Mouse (Mus musculus): ENCODE measurements around the gene Rasgrp2. TPM values are rescaled to one million over a fixed set of nuclear protein-coding genes. Genes with fewer than 3 reads are reported as not detected.

Gene Rasgrp2
- polyA plus RNA-seq, 1 experiment from 2014 or later = 105 TPM

DNA sequence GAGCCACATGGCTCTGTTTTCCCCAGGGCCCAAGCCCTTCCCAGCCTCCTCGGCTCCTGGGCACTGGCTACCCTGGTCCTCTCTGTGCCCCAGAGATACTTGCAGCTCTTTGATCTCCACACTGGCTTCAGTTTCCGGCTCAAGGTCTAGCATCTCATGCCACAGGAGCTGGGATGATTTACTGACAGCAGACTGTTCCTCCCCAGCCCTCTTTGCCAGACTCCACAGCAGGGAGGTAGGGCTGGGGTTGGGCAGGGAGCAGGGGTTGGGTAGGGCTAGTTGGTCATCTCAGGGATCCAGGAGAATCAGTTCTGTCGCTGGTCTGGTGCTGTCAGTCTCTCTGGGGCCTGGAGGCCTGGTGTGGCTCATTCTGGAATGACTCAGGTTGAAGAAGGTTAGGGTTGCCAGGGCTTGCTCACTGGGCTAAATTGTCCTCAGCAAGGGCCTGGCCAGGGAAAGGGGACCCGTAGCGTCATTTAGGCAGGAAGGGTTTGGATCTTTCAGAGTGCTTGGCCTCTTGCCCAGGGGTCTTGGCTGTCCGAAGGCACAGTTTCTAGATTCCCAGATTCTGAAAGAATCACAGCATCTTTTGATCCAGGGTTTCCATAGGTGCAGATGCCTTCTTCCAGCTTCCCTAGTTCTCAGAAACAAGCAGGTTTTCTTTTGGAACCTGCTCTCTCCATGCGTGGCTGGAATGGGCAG is 47.7 kb downstream of the Rasgrp2 start:
- no peak for ATAC-seq (replicated peaks; ENCODE audit: low FRiP score)
- Histone ChIP-seq H3K9ac (ENCODE audit: low read depth, low read length) (no peak overlapping the region), H3K27ac (ENCODE audit: low read depth, low read length) (no peak overlapping the region), H3K4me3 (ENCODE audit: low read depth, low read length) (no peak overlapping the region), H3K36me3 (ENCODE audit: control insufficient read depth, insufficient read depth, low read length) (no peaks in the 10 kb centered on the region), H3K4me2 (no peak overlapping the region), H3K4me1 (replicated peaks; ENCODE audit: control insufficient read depth, insufficient read depth, low read length) (peaks cover 12% of the 10 kb centered on the region), H3K27me3 (replicated peaks; ENCODE audit: control insufficient read depth, insufficient read depth, low read length) (peaks cover 30% of the 10 kb centered on the region), H3K9me3 (ENCODE audit: control insufficient read depth, low read length) (no peaks in the 10 kb centered on the region)
- no peak for DNase-seq (ENCODE audit: low spot score)
- 51% methylated on average over 7 of the region's 7 CpGs for WGBS

DNA sequence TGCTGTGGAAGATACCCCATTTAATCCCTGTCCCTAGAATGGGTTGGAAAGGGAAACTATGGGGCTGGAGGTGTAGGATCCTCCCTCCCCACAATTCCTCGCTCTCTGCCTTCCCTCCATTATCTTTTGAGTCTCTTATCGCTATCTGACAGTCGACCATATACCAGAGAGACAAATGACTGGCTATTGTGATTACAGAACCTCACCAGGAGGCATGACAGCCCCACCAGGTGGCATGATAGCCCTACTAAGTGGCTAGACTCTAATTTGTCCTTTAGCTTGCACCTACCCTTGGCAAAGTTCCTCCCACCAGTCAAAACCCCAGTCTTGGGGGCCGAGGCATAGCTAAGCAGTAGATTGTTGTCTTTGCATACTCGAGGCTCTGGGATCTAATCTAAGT is 49.6 kb downstream of the Rasgrp2 start:
- no peak for DNase-seq (ENCODE audit: low spot score)
- peak overlapping the region; percentile 70 for H3K4me2 ChIP-seq
- WGBS = 14% methylated on average over 5 of the region's 5 CpGs
- H3K27me3 ChIP-seq (replicated peaks; ENCODE audit: control insufficient read depth, insufficient read depth, low read length) = peaks cover 34% of the 10 kb centered on the region
- peak; percentile 73; the same call in 1 of the 2 replicates for ATAC-seq (replicated peaks; ENCODE audit: low FRiP score)
- no peak overlapping the region for H3K27ac ChIP-seq (ENCODE audit: low read depth, low read length)
- H3K36me3 ChIP-seq (ENCODE audit: control insufficient read depth, insufficient read depth, low read length) = no peaks in the 10 kb centered on the region
- H3K9me3 ChIP-seq (ENCODE audit: control insufficient read depth, low read length) = no peaks in the 10 kb centered on the region
- peaks cover 12% of the 10 kb centered on the region for H3K4me1 ChIP-seq (replicated peaks; ENCODE audit: control insufficient read depth, insufficient read depth, low read length)
- H3K9ac ChIP-seq (ENCODE audit: low read depth, low read length) = no peak overlapping the region; the same call in 1 of the 2 replicates
- peak overlapping the region; percentile 41 for H3K4me3 ChIP-seq (ENCODE audit: low read depth, low read length)

DNA sequence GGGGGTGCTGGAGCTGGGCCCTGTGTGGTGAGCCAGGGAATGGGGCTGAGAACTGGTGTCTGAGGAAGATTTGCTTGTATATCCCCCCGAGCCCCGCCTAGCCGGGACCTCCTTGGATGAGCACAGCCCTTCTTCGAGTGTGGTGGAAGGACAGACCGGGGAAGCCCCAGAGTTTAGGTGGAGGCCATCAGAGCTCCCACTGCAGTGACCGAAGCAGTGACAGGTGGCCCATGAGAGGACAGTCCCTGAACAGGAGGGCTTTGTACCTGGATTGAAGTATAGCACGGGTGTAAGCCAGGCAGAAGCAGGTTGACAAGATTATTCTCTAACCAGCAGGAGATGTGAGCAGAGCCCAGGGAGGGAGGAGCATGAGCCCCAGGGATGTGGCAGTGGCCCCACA is 50.7 kb downstream of the Rasgrp2 start:
- WGBS = 63% methylated on average over 7 of the region's 7 CpGs
- no peak overlapping the region for H3K9ac ChIP-seq (ENCODE audit: low read depth, low read length)
- H3K4me2 ChIP-seq = no peak overlapping the region
- H3K4me3 ChIP-seq (ENCODE audit: low read depth, low read length) = no peak overlapping the region
- H3K9me3 ChIP-seq (ENCODE audit: control insufficient read depth, low read length) = no peaks in the 10 kb centered on the region
- ATAC-seq (replicated peaks; ENCODE audit: low FRiP score) (no peak), DNase-seq (ENCODE audit: low spot score) (no peak)
- H3K4me1 ChIP-seq (replicated peaks; ENCODE audit: control insufficient read depth, insufficient read depth, low read length) = peaks cover 12% of the 10 kb centered on the region
- peaks cover 28% of the 10 kb centered on the region for H3K27me3 ChIP-seq (replicated peaks; ENCODE audit: control insufficient read depth, insufficient read depth, low read length)
- H3K27ac ChIP-seq (ENCODE audit: low read depth, low read length) = no peak overlapping the region
- no peaks in the 10 kb centered on the region for H3K36me3 ChIP-seq (ENCODE audit: control insufficient read depth, insufficient read depth, low read length)

DNA sequence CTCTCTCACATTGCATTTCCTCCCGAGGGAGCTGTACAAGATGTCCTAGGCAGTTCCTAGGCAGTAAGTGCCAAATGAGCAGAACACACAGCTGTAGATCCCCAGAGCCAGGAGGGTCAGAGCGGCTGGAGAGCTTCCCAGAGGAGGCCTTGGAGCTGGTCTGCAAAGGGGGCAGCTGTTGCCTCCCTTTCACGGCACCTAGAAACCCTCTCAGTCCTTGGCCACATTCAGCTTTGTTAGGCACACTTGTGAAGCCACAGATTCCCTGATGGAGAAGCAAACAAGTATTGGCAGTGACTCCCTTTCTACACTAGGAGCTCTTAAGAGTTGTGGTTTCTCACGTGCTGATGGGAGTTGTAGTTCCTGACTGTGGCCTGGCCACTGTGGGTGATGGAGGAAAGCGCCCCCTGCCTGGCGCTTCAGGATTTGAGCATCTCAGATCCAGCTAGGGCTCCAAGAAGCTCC is 52.9 kb downstream of the Rasgrp2 start:
- peaks cover 17% of the 10 kb centered on the region for H3K27me3 ChIP-seq (replicated peaks; ENCODE audit: control insufficient read depth, insufficient read depth, low read length)

DNA sequence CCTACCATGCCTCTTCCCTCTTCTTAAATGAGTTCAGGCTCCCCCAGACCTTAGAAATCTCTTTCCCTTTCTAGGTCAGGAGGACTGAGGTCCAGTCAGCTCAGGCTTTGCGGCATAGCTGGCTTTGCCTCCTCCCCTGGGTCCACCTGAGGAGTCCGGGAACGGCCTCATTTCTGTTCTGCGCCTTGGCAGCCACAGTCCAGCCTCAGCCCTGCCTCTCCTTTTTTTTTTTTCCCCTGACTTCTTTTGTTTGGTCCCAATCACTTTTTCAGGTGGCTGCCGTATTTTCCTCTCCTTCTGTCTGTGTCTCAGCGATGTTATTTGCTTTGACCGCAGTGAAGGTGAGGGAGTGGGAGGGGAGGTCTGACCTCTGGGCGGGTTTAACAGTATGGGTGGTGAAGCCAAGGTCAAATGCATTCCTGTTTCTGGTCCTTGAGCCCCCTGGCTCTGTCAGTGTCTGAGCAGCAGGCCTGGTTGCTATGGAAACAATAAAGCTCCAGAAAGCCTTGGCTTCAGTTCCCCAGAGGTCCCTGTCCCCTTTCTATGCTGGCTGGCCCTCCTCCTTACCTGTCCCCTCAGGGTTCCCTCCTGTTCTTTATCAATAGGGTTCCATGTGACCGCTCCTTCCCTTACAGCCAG is 53.7 kb downstream of the Rasgrp2 start:
- Histone ChIP-seq H3K9ac (ENCODE audit: low read depth, low read length) (no peak overlapping the region), H3K9me3 (ENCODE audit: control insufficient read depth, low read length) (no peaks in the 10 kb centered on the region), H3K4me3 (ENCODE audit: low read depth, low read length) (no peak overlapping the region), H3K36me3 (ENCODE audit: control insufficient read depth, insufficient read depth, low read length) (no peaks in the 10 kb centered on the region), H3K4me2 (no peak overlapping the region), H3K4me1 (replicated peaks; ENCODE audit: control insufficient read depth, insufficient read depth, low read length) (peaks cover 11% of the 10 kb centered on the region), H3K27me3 (replicated peaks; ENCODE audit: control insufficient read depth, insufficient read depth, low read length) (peaks cover 13% of the 10 kb centered on the region), H3K27ac (ENCODE audit: low read depth, low read length) (no peak overlapping the region)
- ATAC-seq (replicated peaks; ENCODE audit: low FRiP score) = no peak
- no peak for DNase-seq (ENCODE audit: low spot score)
- WGBS = 61% methylated on average over 9 of the region's 9 CpGs

More for the DNA sequence above, 52.9 kb downstream of the Rasgrp2 start:
- Histone ChIP-seq H3K4me1 (replicated peaks; ENCODE audit: control insufficient read depth, insufficient read depth, low read length) (peaks cover 12% of the 10 kb centered on the region), H3K4me3 (ENCODE audit: low read depth, low read length) (no peak overlapping the region), H3K9ac (ENCODE audit: low read depth, low read length) (no peak overlapping the region), H3K27ac (ENCODE audit: low read depth, low read length) (no peak overlapping the region), H3K4me2 (no peak overlapping the region), H3K9me3 (ENCODE audit: control insufficient read depth, low read length) (no peaks in the 10 kb centered on the region), H3K36me3 (ENCODE audit: control insufficient read depth, insufficient read depth, low read length) (no peaks in the 10 kb centered on the region)
- peak; percentile 56 for DNase-seq (ENCODE audit: low spot score)
- WGBS = 29% methylated on average over 6 of the region's 6 CpGs
- ATAC-seq (replicated peaks; ENCODE audit: low FRiP score) = peak; percentile 66; the same call in 1 of the 2 replicates

DNA sequence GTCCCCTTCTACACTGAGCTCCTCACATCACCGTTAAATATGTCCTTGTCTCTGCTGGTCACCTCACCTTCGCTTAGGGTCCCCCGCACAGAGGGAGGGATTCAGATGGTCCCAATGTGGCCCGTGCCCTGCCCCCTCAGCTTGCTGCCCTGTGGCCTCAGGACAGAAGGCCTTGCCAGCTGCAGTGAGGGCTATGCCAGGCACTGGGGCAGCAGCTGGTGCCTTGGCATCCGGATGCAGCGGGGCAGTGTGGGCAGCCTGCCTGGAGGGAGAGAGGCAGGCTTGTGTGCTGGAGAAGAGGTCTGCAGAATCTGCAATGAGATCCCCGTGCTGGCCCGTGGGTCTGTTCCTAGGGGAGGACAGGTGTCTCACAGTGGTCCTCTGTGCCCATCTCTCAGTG is 54.2 kb downstream of the Rasgrp2 start:
- Histone ChIP-seq H3K36me3 (ENCODE audit: control insufficient read depth, insufficient read depth, low read length) (no peaks in the 10 kb centered on the region), H3K4me2 (no peak overlapping the region), H3K4me1 (replicated peaks; ENCODE audit: control insufficient read depth, insufficient read depth, low read length) (peaks cover 7% of the 10 kb centered on the region; the same call in 1 of the 2 replicates), H3K27me3 (replicated peaks; ENCODE audit: control insufficient read depth, insufficient read depth, low read length) (peaks cover 13% of the 10 kb centered on the region), H3K9me3 (ENCODE audit: control insufficient read depth, low read length) (no peaks in the 10 kb centered on the region), H3K27ac (ENCODE audit: low read depth, low read length) (no peak overlapping the region), H3K4me3 (ENCODE audit: low read depth, low read length) (no peak overlapping the region), H3K9ac (ENCODE audit: low read depth, low read length) (no peak overlapping the region)
- ATAC-seq (replicated peaks; ENCODE audit: low FRiP score) = no peak
- no peak for DNase-seq (ENCODE audit: low spot score)
- WGBS = 82% methylated on average over 8 of the region's 8 CpGs

DNA sequence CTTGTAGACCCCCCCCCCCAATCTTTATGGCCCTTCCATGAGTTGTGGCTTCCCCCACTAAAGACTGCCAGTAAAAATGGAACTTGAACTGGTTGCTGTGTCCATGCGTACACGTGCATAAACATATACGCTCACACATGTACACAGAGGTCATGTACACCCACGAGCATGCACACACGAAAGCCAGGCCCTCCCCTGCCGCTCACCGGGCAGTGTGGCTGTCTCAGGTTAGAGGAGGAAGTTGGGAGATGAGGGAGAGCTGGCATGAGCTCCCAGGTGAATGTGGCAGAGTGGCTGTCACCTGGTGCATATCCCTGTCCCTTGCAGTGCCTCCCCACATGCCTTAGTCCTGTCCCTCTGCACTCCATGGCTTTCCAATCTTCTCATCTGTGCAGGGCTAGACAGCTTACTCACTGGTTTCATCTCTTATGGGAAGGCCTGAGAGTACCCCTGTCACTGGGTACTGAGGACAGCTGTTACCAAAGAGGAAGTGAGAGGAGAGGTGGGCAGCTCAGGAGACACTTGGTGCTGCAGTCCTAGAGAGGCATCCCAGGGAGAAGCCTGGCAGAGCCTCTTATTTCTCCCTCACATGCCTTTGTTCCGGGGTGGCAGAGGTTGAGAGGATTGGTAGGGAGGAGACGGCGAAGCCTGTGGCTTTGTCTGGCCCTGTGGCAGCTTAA is 55.0 kb downstream of the Rasgrp2 start:
- Histone ChIP-seq H3K4me2 (no peak overlapping the region), H3K27me3 (replicated peaks; ENCODE audit: control insufficient read depth, insufficient read depth, low read length) (peaks cover 10% of the 10 kb centered on the region), H3K4me1 (replicated peaks; ENCODE audit: control insufficient read depth, insufficient read depth, low read length) (0 out of 2 replicates have a peak, but pooled peaks cover under 1% of the 10 kb centered on the region), H3K9ac (ENCODE audit: low read depth, low read length) (no peak overlapping the region), H3K9me3 (ENCODE audit: control insufficient read depth, low read length) (no peaks in the 10 kb centered on the region), H3K4me3 (ENCODE audit: low read depth, low read length) (no peak overlapping the region), H3K36me3 (ENCODE audit: control insufficient read depth, insufficient read depth, low read length) (no peaks in the 10 kb centered on the region), H3K27ac (ENCODE audit: low read depth, low read length) (no peak overlapping the region)
- DNase-seq (ENCODE audit: low spot score) = no peak
- ATAC-seq (replicated peaks; ENCODE audit: low FRiP score) = no peak
- 73% methylated on average over 10 of the region's 10 CpGs for WGBS

DNA sequence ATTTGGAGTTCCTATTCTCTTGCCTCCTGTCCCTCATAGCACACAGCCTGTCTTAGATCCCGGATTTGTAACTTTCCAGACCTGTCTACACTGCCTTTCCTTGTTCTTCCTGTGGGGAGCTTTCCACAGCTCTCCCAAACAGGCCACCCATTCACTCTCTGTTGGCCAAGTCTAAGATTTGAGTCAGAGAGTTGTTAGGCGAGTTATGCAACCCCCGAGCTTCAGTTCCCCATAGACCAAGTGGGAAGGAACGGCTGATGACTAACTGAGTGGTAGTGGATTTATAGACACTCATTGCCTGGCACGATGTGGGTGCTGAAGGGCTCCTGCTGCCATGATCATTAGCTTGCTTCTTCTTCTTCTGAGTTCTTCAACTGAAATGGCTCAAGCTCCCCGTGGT is 60.4 kb downstream of the Rasgrp2 start:
- Histone ChIP-seq H3K9ac (ENCODE audit: low read depth, low read length) (no peak overlapping the region), H3K9me3 (ENCODE audit: control insufficient read depth, low read length) (no peaks in the 10 kb centered on the region), H3K4me2 (no peak overlapping the region), H3K4me3 (ENCODE audit: low read depth, low read length) (no peak overlapping the region), H3K4me1 (replicated peaks; ENCODE audit: control insufficient read depth, insufficient read depth, low read length) (no peaks in the 10 kb centered on the region), H3K27ac (ENCODE audit: low read depth, low read length) (no peak overlapping the region), H3K27me3 (replicated peaks; ENCODE audit: control insufficient read depth, insufficient read depth, low read length) (peaks cover 3% of the 10 kb centered on the region; the same call in 1 of the 2 replicates), H3K36me3 (ENCODE audit: control insufficient read depth, insufficient read depth, low read length) (no peaks in the 10 kb centered on the region)
- WGBS = 80% methylated on average over 6 of the region's 6 CpGs
- ATAC-seq (replicated peaks; ENCODE audit: low FRiP score) = no peak
- no peak for DNase-seq (ENCODE audit: low spot score)

Data from liver, embryonic 11.5 days (tissue).